Mouse (Mus musculus) kidney, postnatal 25 days (tissue): Measurements from ENCODE around the gene Teddm3.
"Not testable (repeated sequence)": the region's sequence is repeated elsewhere in the genome, so short reads cannot be mapped to it uniquely, and the experiment has no call there.

Experiments
- DNase-seq, 2 experiments: peaks; one replicate each; pipeline ENCODE4 v3.0.0; 2021; ENCODE audit warnings: mixed read lengths in 2 of 2

Gene Teddm3

DNA sequence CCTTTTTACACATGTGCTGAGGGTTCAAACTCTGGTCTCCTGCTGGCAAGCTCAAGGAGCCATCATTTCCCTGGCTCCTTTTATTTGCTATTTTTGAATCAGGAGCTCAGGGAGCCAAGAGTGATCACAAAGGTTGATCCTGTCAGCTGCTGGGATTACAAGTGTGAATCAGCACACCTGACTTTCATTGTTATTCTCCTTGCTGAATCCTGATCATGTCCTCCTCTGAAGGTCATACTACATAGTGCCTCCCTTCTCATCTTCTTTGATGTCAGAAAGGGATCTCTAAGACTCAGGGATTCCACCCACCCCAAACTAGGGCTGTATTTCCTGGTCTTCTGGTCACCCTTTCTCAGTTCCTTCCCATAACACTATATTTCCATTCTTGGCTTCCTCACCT is 3.9 kb downstream of the Teddm3 start:
- no peak for DNase-seq

- DNase-seq: not testable (repeated sequence)
These were observed 5.3 kb downstream of the Teddm3 start for GRCm38 (mm10) chr16:21148451-21148850.

DNA sequence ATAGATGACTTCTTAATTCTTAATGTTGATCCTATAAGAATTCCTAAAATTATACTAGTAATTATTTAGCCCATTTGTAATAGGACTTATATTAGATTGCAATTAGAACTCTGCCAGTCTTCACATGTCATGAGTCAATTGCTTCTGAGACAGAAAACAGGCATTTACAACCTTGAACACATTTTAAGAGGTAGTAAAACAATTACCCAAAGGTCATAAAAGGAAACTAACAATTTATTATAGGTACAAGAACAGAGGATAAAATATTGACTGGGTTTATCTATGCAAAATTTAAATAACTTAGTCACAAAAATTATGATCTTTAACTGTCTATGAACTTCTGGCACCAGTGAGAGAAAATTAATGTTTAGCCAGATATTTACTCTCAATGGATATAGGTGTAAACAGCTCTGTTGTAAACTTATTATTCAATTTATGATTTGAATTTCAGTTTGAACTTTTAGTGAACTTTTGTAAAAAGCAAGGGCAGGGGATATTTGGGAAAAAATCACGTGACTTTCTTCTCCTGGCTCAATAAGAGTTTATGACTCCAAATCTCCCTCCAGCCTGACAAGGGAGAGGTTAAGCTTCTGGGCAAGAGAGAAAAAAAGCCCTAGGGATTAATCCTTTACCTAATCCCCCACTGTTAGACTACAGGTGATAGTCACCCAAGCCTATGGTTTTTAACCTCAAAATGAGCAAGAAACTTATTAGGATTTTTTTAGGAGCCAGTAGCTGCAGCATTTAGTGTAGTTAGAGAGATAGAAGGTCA is 17.3 kb downstream of the Teddm3 start:
- no peak for DNase-seq

- DNase-seq: not testable (repeated sequence)
These were observed 26.1 kb downstream of the Teddm3 start for GRCm38 (mm10) chr16:21127666-21128065.

DNA sequence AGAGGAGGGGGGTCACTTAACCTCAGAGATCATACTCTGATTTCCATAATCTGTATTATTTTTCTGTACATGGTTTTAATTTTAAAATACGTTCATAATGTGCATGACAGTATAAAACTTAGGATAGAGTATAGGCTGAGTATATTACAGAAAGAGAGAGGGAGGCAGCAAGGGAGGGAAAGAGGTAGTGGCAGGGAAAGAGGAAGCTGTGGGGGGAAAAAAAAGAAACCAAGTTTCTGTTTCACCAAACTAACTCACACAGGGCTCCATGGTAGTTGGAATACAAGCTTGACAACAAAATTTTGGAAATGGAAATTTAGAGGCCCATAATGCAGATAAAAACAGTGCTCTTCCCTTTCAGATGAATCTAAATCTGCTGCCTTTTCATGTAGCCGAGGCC is 31.0 kb downstream of the Teddm3 start:
- DNase-seq: not testable (repeated sequence)

DNA sequence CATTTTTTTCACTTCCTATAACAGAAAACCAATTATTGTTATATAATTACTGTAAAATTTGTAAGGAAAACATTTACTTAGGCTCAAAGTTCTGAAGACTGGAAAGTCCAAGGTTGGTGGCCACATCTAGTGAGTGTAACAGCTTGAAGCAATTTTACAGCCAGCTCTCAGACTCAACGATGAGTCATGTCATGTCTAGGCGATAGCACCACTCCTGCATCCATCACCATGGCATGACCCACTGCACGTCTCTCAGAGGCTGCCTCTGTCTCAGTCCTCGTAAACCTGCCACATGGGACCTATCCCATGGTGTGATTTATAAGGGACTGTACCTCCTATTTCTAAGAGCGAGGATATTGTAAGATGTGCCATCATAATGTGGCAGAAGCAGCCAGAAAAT is 37.7 kb downstream of the Teddm3 start:
- no peak for DNase-seq

- peak in 1 of 2 experiments; percentile 17 for DNase-seq
These were observed 44.3 kb downstream of the Teddm3 start for GRCm38 (mm10) chr16:21109473-21109872.
